Mouse (Mus musculus) B cell, adult 2 months (primary cell): ENCODE measurements around the gene Ski.

ENCODE experiments used
- DNase-seq, 2 experiments: peaks; one replicate each; pipeline ENCODE4 v3.0.0; 2022

Ski gene

GRCm38 (mm10) chr4:155213752-155214054 is 8.7 kb downstream of the Ski start:
- DNase-seq: no peak

DNA sequence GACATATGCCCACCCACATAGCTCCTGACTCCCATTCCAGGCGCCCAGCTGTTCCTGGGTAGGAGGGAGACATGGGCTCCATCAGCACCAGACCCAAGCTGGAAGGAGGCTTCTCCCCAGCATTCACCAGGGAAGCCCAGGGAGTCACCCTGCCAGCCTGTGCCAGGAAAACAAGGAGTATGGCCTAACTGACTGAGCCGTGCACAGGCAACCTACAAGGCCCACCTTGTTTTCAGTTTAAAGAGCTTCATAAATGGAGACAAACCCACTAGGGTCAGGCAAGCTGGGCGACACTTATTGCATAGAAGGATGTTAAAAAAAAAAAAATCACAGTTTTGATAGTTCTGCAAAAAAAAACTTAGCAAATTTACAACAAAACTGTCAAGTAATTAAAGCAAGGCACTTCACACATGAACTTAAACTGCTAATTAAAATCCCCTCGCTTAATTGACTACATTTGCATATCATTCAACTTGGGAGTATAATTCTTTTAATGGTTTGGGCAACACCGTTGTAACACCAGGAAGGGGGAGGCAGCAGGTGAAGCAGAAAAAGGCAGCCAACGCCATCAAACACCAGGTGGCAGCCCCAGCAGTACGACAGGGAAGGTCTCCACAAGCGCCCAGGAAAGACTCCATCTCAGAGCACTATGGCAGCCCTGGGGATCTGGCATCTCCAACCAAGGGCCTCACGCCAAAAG is 9.2 kb downstream of the Ski start:
- no peak for DNase-seq

- no peak for DNase-seq
These were observed 12.9 kb downstream of the Ski start for GRCm38 (mm10) chr4:155209494-155209893.

DNA sequence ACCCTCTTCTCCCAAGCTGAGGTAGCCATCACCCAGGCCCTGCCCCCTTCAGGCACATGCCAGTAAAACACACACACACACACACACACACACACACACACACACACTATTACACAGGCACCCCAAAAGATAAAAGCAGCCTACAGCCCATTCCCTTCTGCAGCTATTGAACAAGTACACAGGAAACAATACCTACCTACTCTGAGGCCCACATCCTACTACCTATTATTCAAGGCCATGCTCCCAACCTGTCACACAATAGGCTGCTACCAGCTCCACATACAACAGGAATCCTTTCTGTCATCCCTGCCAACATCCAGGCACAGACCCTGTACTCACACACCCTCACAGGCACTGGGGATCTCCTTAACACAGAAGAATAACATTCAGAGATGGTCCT is 13.3 kb downstream of the Ski start:
- no peak for DNase-seq

DNA sequence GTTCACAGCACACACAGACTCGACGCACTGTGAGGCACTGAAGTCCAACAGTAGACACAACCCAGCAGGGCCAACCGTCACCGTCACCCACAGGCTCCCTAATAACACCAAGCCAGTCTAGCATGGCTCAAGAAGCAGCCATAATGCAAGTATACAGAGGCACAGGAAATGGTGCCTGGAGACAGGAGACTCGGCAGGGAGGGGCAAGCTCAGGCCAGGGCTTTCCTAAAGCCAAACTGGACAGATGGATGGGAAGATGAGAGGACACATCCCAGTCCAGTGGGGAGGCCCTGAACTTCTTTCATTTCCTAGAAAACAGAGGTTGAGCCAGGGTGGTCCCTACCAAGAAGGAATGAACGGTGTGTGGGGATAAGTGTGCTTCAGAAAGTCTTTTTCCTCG is 13.8 kb downstream of the Ski start:
- DNase-seq: no peak

DNA sequence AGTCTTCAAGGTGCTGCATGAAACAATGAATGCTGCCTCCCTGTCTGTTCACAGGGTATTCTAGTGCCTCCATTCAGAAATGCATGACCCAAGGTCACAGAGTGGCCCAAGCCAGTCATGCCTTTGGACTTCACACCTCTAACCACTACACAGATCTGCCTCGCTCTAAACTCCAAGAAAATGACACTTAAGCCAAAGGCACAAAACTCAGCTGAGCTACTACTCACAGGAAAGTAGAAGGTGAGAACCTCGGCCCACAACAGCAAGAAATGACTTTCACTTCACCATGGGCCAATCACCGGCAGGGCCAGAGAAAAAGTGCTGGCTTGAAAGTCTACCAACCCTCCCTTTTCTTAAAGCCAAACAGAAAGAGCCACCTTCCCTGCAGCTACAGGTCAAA is 14.6 kb downstream of the Ski start:
- no peak for DNase-seq

DNA sequence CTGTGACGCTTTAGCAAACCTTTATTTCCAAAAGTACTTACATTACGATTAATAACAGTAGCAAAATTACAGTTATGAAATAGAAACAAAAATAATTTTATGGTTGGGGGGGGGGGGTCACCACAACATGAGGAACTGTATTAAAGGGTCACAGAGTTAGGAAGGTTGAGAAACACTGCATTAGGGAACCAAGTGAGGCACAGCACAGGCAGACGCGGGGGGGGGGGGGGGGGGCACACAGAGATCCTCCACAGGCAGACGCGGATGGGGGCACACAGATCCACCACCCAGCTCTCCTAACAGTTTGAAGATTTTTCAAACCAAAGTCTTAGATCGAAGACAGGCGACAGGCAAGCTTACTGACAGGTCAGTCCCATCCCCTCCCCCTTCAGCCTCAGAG is 15.9 kb downstream of the Ski start:
- DNase-seq: no peak

GRCm38 (mm10) chr4:155205919-155206318 is 16.5 kb downstream of the Ski start:
- DNase-seq: no peak

GRCm38 (mm10) chr4:155201764-155202163 is 20.6 kb downstream of the Ski start:
- DNase-seq: no peak

- peak; percentile 74 to 82 for DNase-seq
These were observed 21.5 kb downstream of the Ski start for GRCm38 (mm10) chr4:155200861-155201390.

- no peak for DNase-seq
These were observed 24.7 kb downstream of the Ski start for GRCm38 (mm10) chr4:155197726-155198125.

DNA sequence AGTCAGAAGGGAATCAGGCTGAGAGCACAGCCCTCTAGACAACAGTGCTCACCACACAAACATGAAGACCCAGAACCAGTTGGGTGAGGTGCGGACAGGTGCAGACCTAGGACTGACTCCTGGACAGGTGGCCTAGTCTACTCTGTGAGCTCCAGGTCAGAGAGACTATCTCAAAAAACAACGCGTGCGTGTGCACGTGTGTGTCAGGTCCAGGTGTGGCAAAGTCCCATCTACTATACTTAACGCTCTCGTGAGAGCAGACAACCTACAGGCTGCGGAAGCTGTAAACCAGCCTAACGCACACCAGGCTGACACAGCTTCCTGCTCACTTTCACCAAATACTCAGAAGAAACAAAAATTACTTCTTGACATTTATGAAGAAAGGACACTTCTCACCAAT is 27.2 kb downstream of the Ski start:
- DNase-seq: no peak

DNA sequence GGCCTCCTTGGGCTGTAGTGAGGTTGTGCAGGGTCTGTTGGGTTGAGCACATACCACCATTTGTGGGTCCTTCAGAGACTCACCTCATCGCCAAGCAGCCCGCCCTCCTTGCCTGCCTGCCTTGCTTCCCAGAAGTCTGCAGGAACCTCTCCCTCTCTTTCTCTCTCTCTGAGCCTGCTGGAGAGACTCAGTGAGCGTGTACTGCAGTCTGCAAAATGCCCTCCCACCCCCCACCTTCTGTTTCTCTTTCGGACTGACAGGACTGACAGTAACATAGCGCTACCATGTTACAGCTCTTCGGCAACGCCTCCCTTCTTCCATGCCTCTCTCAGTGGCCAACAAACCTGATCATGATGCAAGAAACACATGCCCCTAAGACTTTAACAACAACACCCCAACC is 32.1 kb downstream of the Ski start:
- DNase-seq: no peak

- DNase-seq: no peak
These were observed 32.7 kb downstream of the Ski start for GRCm38 (mm10) chr4:155189711-155190139.

GRCm38 (mm10) chr4:155188803-155189202 is 33.6 kb downstream of the Ski start:
- no peak for DNase-seq

GRCm38 (mm10) chr4:155188341-155188740 is 34.1 kb downstream of the Ski start:
- DNase-seq: no peak

- peak; percentile 27 to 31 for DNase-seq
These were observed 35.2 kb downstream of the Ski start for GRCm38 (mm10) chr4:155187192-155187674.

DNA sequence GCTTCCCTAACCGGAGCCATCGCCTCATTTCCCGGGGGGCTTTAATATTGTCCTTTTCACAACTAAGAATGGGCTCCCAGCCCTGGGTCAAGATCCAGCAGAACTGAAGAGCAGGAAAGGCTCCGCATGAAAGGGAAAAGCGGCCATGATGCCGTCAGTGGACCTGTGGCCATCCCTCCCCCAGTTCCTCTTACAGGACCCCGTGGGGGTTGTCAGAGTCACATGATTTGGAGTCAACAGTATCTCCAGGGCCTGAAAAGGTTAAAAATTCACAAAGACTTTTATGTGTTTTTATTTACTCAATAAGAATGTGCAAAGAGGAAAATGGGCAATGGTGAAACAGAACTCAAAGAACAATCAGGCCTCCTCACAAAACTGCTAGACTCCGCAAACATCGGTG is 36.5 kb downstream of the Ski start:
- DNase-seq: no peak

DNA sequence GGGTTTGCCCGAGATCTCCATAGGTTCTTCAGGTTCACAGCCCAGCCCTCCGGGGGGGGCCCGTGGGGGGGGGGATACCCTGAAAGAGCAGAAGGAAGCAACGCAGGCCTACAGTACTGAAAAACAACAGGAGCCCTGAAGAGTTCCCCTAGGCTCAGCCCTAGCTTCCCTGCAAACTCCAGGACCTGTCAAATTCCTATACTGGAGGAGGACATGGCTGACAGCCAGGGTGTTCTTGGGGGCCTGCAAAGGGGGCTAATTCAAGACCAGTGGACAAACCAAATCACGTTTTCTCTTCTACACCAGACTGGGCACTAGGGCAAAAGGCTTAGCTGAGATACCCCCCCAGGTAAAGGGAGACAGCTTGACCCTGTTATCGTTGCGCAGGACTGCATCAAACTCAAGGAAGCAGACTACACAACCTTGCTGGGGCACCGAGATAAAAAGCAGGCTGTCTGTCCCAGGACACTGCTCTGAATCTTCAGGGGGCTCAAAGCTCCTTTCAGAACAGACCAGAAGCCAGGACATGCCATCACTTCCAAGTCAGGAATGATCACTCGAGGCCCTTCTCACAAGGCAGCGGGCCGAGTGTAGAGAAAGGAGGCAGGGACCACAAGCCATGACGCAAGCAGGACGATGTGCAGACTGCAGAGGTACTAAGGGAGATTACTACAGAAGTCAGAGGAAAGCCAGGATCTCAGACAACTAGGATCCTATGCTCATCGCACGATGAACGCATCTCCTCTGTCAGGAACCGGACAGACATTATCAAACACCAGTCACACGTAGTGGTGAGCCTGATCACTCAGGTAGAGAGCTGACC is 37.9 kb downstream of the Ski start:
- no peak for DNase-seq

GRCm38 (mm10) chr4:155183201-155183600 is 39.2 kb downstream of the Ski start:
- DNase-seq: no peak

- no peak for DNase-seq
These were observed 43.3 kb downstream of the Ski start for GRCm38 (mm10) chr4:155178981-155179512.

DNA sequence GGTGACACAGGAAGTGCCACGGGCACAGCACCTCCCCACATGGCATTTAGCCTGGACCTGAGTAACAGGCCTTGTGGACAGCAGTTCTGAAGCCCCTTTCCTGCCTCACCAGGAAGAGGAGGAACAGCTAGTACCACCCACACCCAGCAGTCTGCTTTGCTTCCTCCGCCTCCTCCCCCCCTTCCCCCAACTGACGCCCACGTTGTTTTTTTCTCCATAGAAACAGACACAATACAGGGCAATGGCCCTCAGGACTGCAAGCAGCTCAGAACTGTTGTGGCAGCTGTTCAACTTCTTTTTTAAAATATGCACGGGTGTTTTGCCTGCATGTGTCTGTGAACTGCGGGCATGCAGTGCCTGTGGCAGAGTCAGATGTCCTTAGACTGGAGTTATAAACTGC is 44.1 kb downstream of the Ski start:
- peak; percentile 73 to 80 for DNase-seq

- DNase-seq: no peak
These were observed 46.2 kb downstream of the Ski start for GRCm38 (mm10) chr4:155176210-155176609.
